Mouse (Mus musculus) ZHBTc4 (cell line): ENCODE data around the gene Timm13.

ENCODE experiments used
- DNase-seq: peaks from one replicate; pipeline ENCODE4 v3.0.0-alpha.2; 2011; ENCODE audit warnings: low read depth, low spot score

Timm13 gene

GRCm38 (mm10) chr10:80932700-80933420, 32.1 kb upstream of the Timm13 start:
- no peak for DNase-seq

- peak; percentile 79 for DNase-seq
These were observed 31.4 kb upstream of the Timm13 start for GRCm38 (mm10) chr10:80932206-80932605.

- peak; percentile 86 for DNase-seq
These were observed 30.9 kb upstream of the Timm13 start for GRCm38 (mm10) chr10:80931695-80932094.

- no peak for DNase-seq
These were observed 30.4 kb upstream of the Timm13 start for GRCm38 (mm10) chr10:80931153-80931671.

GRCm38 (mm10) chr10:80930361-80931152, 29.8 kb upstream of the Timm13 start:
- no peak for DNase-seq

- DNase-seq, result peak; percentile 99
These were observed 28.8 kb upstream of the Timm13 start, which contains the start of gene Gadd45b for GRCm38 (mm10) chr10:80929299-80930226. Gene Gadd45b (plus strand): TSS chr10:80930073.

- peak; percentile 96 for DNase-seq
These were observed 28.0 kb upstream of the Timm13 start for GRCm38 (mm10) chr10:80928586-80929298.

- DNase-seq, result peak; percentile 80
These were observed 24.7 kb upstream of the Timm13 start for GRCm38 (mm10) chr10:80925472-80925871.

GRCm38 (mm10) chr10:80921923-80922322, 21.2 kb upstream of the Timm13 start:
- DNase-seq, result no peak

- peak; percentile 77 for DNase-seq
These were observed 17.1 kb upstream of the Timm13 start, which contains the start of gene Lmnb2 for GRCm38 (mm10) chr10:80917779-80918434. Gene Lmnb2 (minus strand): TSS chr10:80918245.

- peak; percentile 81 for DNase-seq
These were observed 16.6 kb upstream of the Timm13 start for GRCm38 (mm10) chr10:80917336-80917778.

GRCm38 (mm10) chr10:80915736-80916135, 15.0 kb upstream of the Timm13 start:
- DNase-seq, result no peak

- DNase-seq, result no peak
These were observed 14.5 kb upstream of the Timm13 start for GRCm38 (mm10) chr10:80915260-80915659.

- no peak for DNase-seq
These were observed 13.5 kb upstream of the Timm13 start for GRCm38 (mm10) chr10:80914253-80914656.

- DNase-seq, result no peak
These were observed 12.7 kb upstream of the Timm13 start for GRCm38 (mm10) chr10:80913364-80914011.

GRCm38 (mm10) chr10:80911891-80912290, 11.1 kb upstream of the Timm13 start:
- no peak for DNase-seq

- DNase-seq, result no peak
These were observed 10.6 kb upstream of the Timm13 start for GRCm38 (mm10) chr10:80911354-80911753.

GRCm38 (mm10) chr10:80909375-80910162, 8.8 kb upstream of the Timm13 start:
- DNase-seq, result no peak

- DNase-seq, result no peak
These were observed 3.9 kb upstream of the Timm13 start for GRCm38 (mm10) chr10:80904709-80905108.
